Mouse (Mus musculus) ES-E14 (cell line): ENCODE results near the gene Angptl6. TPM values are rescaled to one million over a fixed set of nuclear protein-coding genes. Genes with fewer than 3 reads are reported as not detected.

Experiments used
- DNase-seq: peaks from one replicate; pipeline ENCODE4 v3.0.0-alpha.2; 2013; ENCODE audit warnings: low read depth, low spot score
- H3K27ac ChIP-seq: 2 replicates; pipeline ENCODE4 v1.5.1; 2012; ENCODE audit warnings: low read depth, mild to moderate bottlenecking, low read length, moderate library complexity, mixed read lengths; ENCODE audit not compliant: poor library complexity, insufficient read depth, severe bottlenecking
- H3K36me3 ChIP-seq: 2 replicates; pipeline ENCODE4 v1.6.1; 2012; ENCODE audit warnings: mild to moderate bottlenecking, low read length, moderate library complexity, mixed read lengths; ENCODE audit not compliant: control insufficient read depth, poor library complexity, insufficient read depth, severe bottlenecking
- H3K4me1 ChIP-seq, 2 experiments: fragments of 150-350 bp in 1 of 2; sonication (generic) in 1 of 2; 2 replicates each; pipeline ENCODE4 v1.6.1; 2012; ENCODE audit warnings: low read length in 2 of 2, mild to moderate bottlenecking in 1 of 2, mixed read lengths in 1 of 2; ENCODE audit not compliant: control insufficient read depth in 2 of 2, insufficient read depth in 2 of 2, poor library complexity in 1 of 2
- H3K4me3 ChIP-seq, 2 experiments: fragments of 150-350 bp in 1 of 2; sonication (generic) in 1 of 2; 2 replicates each; pipeline ENCODE4 v1.5.1; 2012; ENCODE audit warnings: low read length in 2 of 2, low read depth in 1 of 2, mild to moderate bottlenecking in 1 of 2, mixed read lengths in 1 of 2; ENCODE audit not compliant: insufficient read depth in 1 of 2, poor library complexity in 1 of 2, severe bottlenecking in 1 of 2
- H3K9ac ChIP-seq: 2 replicates; pipeline ENCODE4 v1.6.1; 2012; ENCODE audit warnings: low read depth, mild to moderate bottlenecking, low read length, mixed read lengths; ENCODE audit not compliant: poor library complexity, insufficient read depth, severe bottlenecking
- H3K9me3 ChIP-seq: fragments of 150-350 bp; sonication (generic); 2 replicates; pipeline ENCODE4 v1.6.1; 2012; ENCODE audit warnings: low read depth, mild to moderate bottlenecking, low read length; ENCODE audit not compliant: control insufficient read depth, insufficient read depth
- CHD2 ChIP-seq: IDR thresholded peaks from 2 replicates; pipeline ENCODE4 v1.6.1; 2014; ENCODE audit warnings: mild to moderate bottlenecking, low read depth, low read length, inconsistent platforms
- HCFC1 ChIP-seq: IDR thresholded peaks from 2 replicates; pipeline ENCODE4 v1.6.1; 2012; ENCODE audit warnings: low read length, inconsistent platforms, borderline replicate concordance; ENCODE audit not compliant: insufficient read depth
- MAFK ChIP-seq: IDR thresholded peaks from 2 replicates; pipeline ENCODE4 v1.6.1; 2014; ENCODE audit warnings: mild to moderate bottlenecking, low read depth, low read length, inconsistent platforms; ENCODE audit not compliant: insufficient read depth
- ZC3H11A ChIP-seq: IDR thresholded peaks from 2 replicates; pipeline ENCODE4 v1.6.1; 2012; ENCODE audit warnings: low read depth, mild to moderate bottlenecking, inconsistent platforms, low read length, borderline replicate concordance
- ZNF384 ChIP-seq: IDR thresholded peaks from 2 replicates; pipeline ENCODE4 v1.6.1; 2012; ENCODE audit warnings: low read depth, low read length, inconsistent platforms
- in situ Hi-C, 2 experiments: fragments of 600-800 bp; cut with MboI; formaldehyde crosslinking; loops; one replicate each; pipeline ENCODE4 v1.15.1; 2025; ENCODE audit warnings: low sequenced_read_pairs in 2 of 2, inconsistent platforms in 1 of 2; ENCODE audit not compliant: unreplicated experiment in 2 of 2
- total RNA-seq: library from RNA; depleted of rRNA; stranded (reverse); fragments of 300-350 nt; gene quantifications from 2 replicates; pipeline ENCODE4 v1.2.3, GENCODE M21; 2012

Angptl6 gene
- total RNA-seq, 1 experiment, result 4.1 TPM

GRCm38 (mm10) chr9:20869246-20869645, 10.3 kb downstream of the Angptl6 start:
- DNase-seq, result no peak
- peaks cover 0 to 2% of the 10 kb centered on the region in 2 experiments; a peak in 2 of 4 replicates for H3K4me1 ChIP-seq
- in situ Hi-C loops, result no loop called here
- no peak overlapping the region for H3K27ac ChIP-seq
- TF ChIP-seq MAFK (no peak), ZNF384 (no peak), HCFC1 (no peak), CHD2 (no peak), ZC3H11A (no peak)
- H3K9me3 ChIP-seq, result no peaks in the 10 kb centered on the region
- peak overlapping the region; percentile 76 to 81 for H3K4me3 ChIP-seq
- peaks cover 27% of the 10 kb centered on the region for H3K36me3 ChIP-seq
- peak overlapping the region; percentile 83 for H3K9ac ChIP-seq

- DNase-seq, result no peak
- in situ Hi-C loops, result no loop called here
Measured at GRCm38 (mm10) chr9:20868448-20869001, 11.0 kb downstream of the Angptl6 start, which contains the start of gene A230050P20Rik. TSS of gene A230050P20Rik (plus strand) at chr9:20868642.

GRCm38 (mm10) chr9:20866879-20867278, 12.6 kb downstream of the Angptl6 start:
- Histone ChIP-seq H3K9ac (no peak overlapping the region), H3K36me3 (peaks cover 10% of the 10 kb centered on the region), H3K9me3 (no peaks in the 10 kb centered on the region), H3K4me3 (no peak overlapping the region), H3K4me1 (peaks cover 0 to 2% of the 10 kb centered on the region in 2 experiments; a peak in 2 of 4 replicates), H3K27ac (no peak overlapping the region)
- TF ChIP-seq HCFC1 (no peak), MAFK (no peak), ZC3H11A (no peak), CHD2 (no peak), ZNF384 (no peak)
- DNase-seq, result no peak
- in situ Hi-C loops, result no loop called here

More at GRCm38 (mm10) chr9:20868448-20869001, 11.0 kb downstream of the Angptl6 start, which contains the start of gene A230050P20Rik:
- Histone ChIP-seq H3K4me1 (peaks cover 0 to 2% of the 10 kb centered on the region in 2 experiments; a peak in 2 of 4 replicates), H3K4me3 (peak within 1 kb of the TSS; percentile 76 to 81), H3K9ac (peak within 1 kb of the TSS; percentile 83), H3K27ac (no peak within 1 kb of the TSS), H3K9me3 (no peaks in the 10 kb centered on the region), H3K36me3 (peaks cover 23% of the 10 kb centered on the region)
- TF ChIP-seq CHD2, result no peak
- no peak for TF ChIP-seq ZNF384
- no peak for TF ChIP-seq HCFC1
- peak; percentile 84 for TF ChIP-seq MAFK
- no peak for TF ChIP-seq ZC3H11A

GRCm38 (mm10) chr9:20862225-20862624, 17.3 kb downstream of the Angptl6 start:
- in situ Hi-C loops, result no loop called here
- no peaks in the 10 kb centered on the region for H3K4me1 ChIP-seq
- H3K27ac ChIP-seq, result no peak overlapping the region
- no peak overlapping the region for H3K9ac ChIP-seq
- TF ChIP-seq MAFK (no peak), ZC3H11A (no peak), ZNF384 (no peak), CHD2 (no peak)
- H3K4me3 ChIP-seq, result no peak overlapping the region
- no peaks in the 10 kb centered on the region for H3K9me3 ChIP-seq
- H3K36me3 ChIP-seq, result no peaks in the 10 kb centered on the region
- no peak for DNase-seq
